14 mouse cellular contexts compared by ENCODE assay signal in genomic region chrX:139665829-139666228, GRCm38 (mm10). TPM values are rescaled to one million over a fixed set of nuclear protein-coding genes. Genes with fewer than 3 reads are reported as not detected.
DNase-seq lines count a peak whose midpoint lies in the region; ATAC-seq and TF ChIP-seq lines count a peak whose summit lies in the region.
"Had no signal": no experiment of that assay in that cellular context is flagged by ENCODE, and none has a peak within 500 bp of the region (broad histone marks: within the 10 kb centered on the region; RNA-seq: fewer than 3 reads in every experiment).

No protein-coding gene starts in this region.

- no peaks in the 10 kb centered on the region for H3K27me3 ChIP-seq in heart, postnatal 0 days (ENCODE audit: control insufficient read depth, insufficient read depth, low read length)

- no peaks in the 10 kb centered on the region for H3K36me3 ChIP-seq in heart, postnatal 0 days (replicated peaks; ENCODE audit: control insufficient read depth, insufficient read depth, low read length)

- peak; percentile 40; the same call in 1 of the 2 replicates for TF ChIP-seq CTCF in heart, postnatal 0 days (IDR thresholded peaks at IDR 0.05; ENCODE audit: low read depth)
- TF ChIP-seq CTCF in lung, adult 2 months (IDR thresholded peaks at IDR 0.05; ENCODE audit: insufficient read depth, low read length) = 0 out of 2 replicates have a peak, but pooled peaks have one; percentile 11

- H3K4me2 ChIP-seq in heart, postnatal 0 days (ENCODE audit: low read depth, low read length) = no peak overlapping the region

- no peaks in the 10 kb centered on the region for H3K9me3 ChIP-seq in heart, postnatal 0 days (replicated peaks; ENCODE audit: control insufficient read depth, low read length)
- H3K9me3 ChIP-seq: G1E had no signal

- no peak for DNase-seq in heart, postnatal 0 days (ENCODE audit: low spot score)
- DNase-seq in heart, postnatal 14 days = no peak
- no peak for DNase-seq in lung, adult 2 months
- no peak for DNase-seq in lung, postnatal 4 days
- peak; percentile 60 for DNase-seq in NIH3T3 (ENCODE audit: low read depth)
- DNase-seq in ovary, postnatal 36 days (ENCODE audit: low spot score) = no peak
- DNase-seq in c-Kit-positive CD71-positive TER-119-positive erythroid progenitor cells, embryonic 14.5 days (ENCODE audit: low spot score) = no peak
- DNase-seq: adrenal gland, postnatal 14 days; cerebellum, adult 8-10 months; gastrocnemius, postnatal 25 days; heart, postnatal 36 days had no signal

- intact Hi-C loops in heart, postnatal 14 days (cut with DNase I) = loop anchor here (2.0 kb wide), 1 partner anchor 251 kb away; no protein-coding TSS in a partner anchor

- no peak for TF ChIP-seq EP300 in heart, postnatal 0 days (IDR thresholded peaks at IDR 0.05; ENCODE audit: low read depth)

- 74% methylated on average over 2 of the region's 2 CpGs for WGBS in heart, postnatal 0 days
- WGBS in lung, adult 2 months = 64% methylated on average over 2 of the region's 2 CpGs

- H3K27ac ChIP-seq in heart, postnatal 0 days (ENCODE audit: low read depth) = no peak overlapping the region
- H3K27ac ChIP-seq: liver, embryonic 14.5 days had no signal

- no peak overlapping the region for H3K4me3 ChIP-seq in heart, postnatal 0 days (ENCODE audit: low read depth, low read length)
- H3K4me3 ChIP-seq in lung, adult 2 months (replicated peaks; ENCODE audit: extremely low read depth, low read depth, low read length) = no peak overlapping the region

- no peak for ATAC-seq in heart, postnatal 0 days (ENCODE audit: insufficient read depth, low read depth)
- peak; percentile 70 for ATAC-seq in megakaryocyte progenitor cell, adult 5-6 weeks (replicated peaks; ENCODE audit: poor library complexity)

- no peak for TF ChIP-seq POLR2A in lung, adult 2 months (IDR thresholded peaks at IDR 0.05; ENCODE audit: borderline replicate concordance, extremely low read depth, low read depth, low read length)

- H3K4me1 ChIP-seq in heart, postnatal 0 days (ENCODE audit: control insufficient read depth, insufficient read depth) = no peaks in the 10 kb centered on the region
- H3K4me1 ChIP-seq in lung, adult 2 months (ENCODE audit: control insufficient read depth, insufficient read depth, low read length) = no peaks in the 10 kb centered on the region

- H3K9ac ChIP-seq in heart, postnatal 0 days (replicated peaks; ENCODE audit: low read depth, low read length) = no peak overlapping the region
- H3K9ac ChIP-seq: liver, embryonic 14.5 days had no signal

RNA-seq across cellular contexts. Expression of gene Tbc1d8b, which starts 19.0 kb away (rescaled TPM):
- 2.2 and 13.1 TPM in 2 replicates for total RNA-seq in heart, postnatal 0 days (2014; rRNA removed; ENCODE audit: low replicate concordance)
- polyA plus RNA-seq in heart, postnatal 0 days (2015; fragmentation: Nextera tagmentation; extraction: Ambion mirVana) = 1.4 and 1.7 TPM in 2 replicates
- total RNA-seq in heart, postnatal 14 days (2021) = 1 to 10 TPM; 6.0 to 6.6 TPM
- polyA plus RNA-seq in lung, adult 2 months (2012; rRNA removed) = 1.2 and 2.1 TPM in 2 replicates
- 9.2 and 10.7 TPM in 2 replicates for total RNA-seq in megakaryocyte progenitor cell, adult 5-6 weeks (2015)
- total RNA-seq in megakaryocyte progenitor cell, adult 5-6 weeks (2017) = 7.0 and 9.0 TPM in 2 replicates

RNA-seq across cellular contexts. Expression of gene Gm15013, which starts 48.5 kb away (rescaled TPM):
- total RNA-seq in heart, postnatal 0 days (2014; rRNA removed; ENCODE audit: low replicate concordance) = not detected in 2 replicates
- not detected in 2 replicates for polyA plus RNA-seq in heart, postnatal 0 days (2015; fragmentation: Nextera tagmentation; extraction: Ambion mirVana)
- not detected for total RNA-seq in heart, postnatal 14 days (2021)
- not detected in 2 replicates for polyA plus RNA-seq in lung, adult 2 months (2012; rRNA removed)
- 0.42 and 0.59 TPM in 2 replicates for total RNA-seq in megakaryocyte progenitor cell, adult 5-6 weeks (2015)
- 0.74 and 0.75 TPM in 2 replicates for total RNA-seq in megakaryocyte progenitor cell, adult 5-6 weeks (2017)
- total RNA-seq: adrenal gland, postnatal 14 days; gastrocnemius, postnatal 25 days; heart, postnatal 36 days had no signal
- polyA plus RNA-seq: liver, embryonic 14.5 days had no signal
